Mouse (Mus musculus) left cerebral cortex, adult 9 months (tissue): ENCODE measurements at regions not wholly inside any gene's neighbourhood (a gene's known extent, or its start where the extent isn't known, plus 50 kb on each side); places are given as distances from the start of the nearest gene placed in this dataset.

Experiments used
- DNase-seq, 2 experiments: peaks; one replicate each; pipeline ENCODE4 v3.0.0; 2022; ENCODE audit warnings: low spot score in 2 of 2

- DNase-seq = peak in 1 of 2 experiments; percentile 56
Observed at GRCm38 (mm10) chr11:55974224-55974875, 66.5 kb downstream of the Nmur2 start.

- DNase-seq = no peak
Observed at GRCm38 (mm10) chr11:55966580-55966979, 74.2 kb downstream of the Nmur2 start.

DNA sequence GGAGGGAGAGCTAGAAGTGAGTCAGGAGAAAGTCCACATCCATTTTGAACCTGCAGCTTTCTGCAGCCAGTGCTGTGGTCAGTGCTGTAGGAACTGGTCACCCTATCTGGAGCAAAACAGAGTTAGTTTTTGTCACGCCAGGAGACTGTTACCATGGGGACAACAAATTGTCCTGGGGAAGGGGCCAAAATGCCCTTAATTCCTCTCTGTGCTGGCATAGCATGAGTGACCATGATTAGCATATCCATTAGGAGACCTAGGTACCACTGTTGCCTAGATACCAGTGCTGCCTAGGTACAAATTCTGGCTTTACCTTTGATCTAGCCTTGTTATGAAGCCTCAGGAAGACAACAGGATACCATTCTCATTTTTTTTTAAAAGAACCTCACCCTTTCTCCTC lies 82.4 kb downstream of the Nmur2 start:
- peak in 1 of 2 experiments; percentile 45 for DNase-seq

DNA sequence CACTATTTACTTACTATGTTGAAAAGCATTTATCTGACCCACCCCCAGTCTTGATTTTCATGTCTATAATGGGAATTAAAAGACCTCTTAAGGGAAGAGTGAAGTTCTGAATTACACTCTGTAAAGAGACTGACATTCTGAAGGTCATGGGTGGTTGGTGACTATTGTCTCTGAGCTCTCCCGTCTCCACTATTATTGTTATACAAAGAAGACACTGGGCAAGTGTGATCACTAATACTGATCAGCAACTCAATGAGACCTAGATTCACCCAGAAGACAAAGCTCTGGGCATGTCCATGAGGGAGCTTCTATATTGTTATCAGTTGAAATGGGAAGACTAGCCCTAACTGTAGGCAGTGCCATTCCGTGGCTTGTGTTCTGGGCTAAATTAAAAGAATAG lies 83.5 kb downstream of the Nmur2 start:
- DNase-seq = no peak

- DNase-seq = no peak
Observed at GRCm38 (mm10) chr11:55953696-55954095, 87.1 kb downstream of the Nmur2 start.

GRCm38 (mm10) chr11:55949596-55949995 lies 91.2 kb downstream of the Nmur2 start:
- DNase-seq = no peak

GRCm38 (mm10) chr11:55946629-55947240 lies 94.1 kb downstream of the Nmur2 start:
- DNase-seq = no peak

- no peak for DNase-seq
Observed at GRCm38 (mm10) chr11:55946028-55946427, 94.8 kb downstream of the Nmur2 start.

- no peak for DNase-seq
Observed at GRCm38 (mm10) chr11:55939983-55940382, 100.8 kb downstream of the Nmur2 start.

- no peak for DNase-seq
Observed at GRCm38 (mm10) chr11:55926366-55926765, 114.4 kb downstream of the Nmur2 start.

DNA sequence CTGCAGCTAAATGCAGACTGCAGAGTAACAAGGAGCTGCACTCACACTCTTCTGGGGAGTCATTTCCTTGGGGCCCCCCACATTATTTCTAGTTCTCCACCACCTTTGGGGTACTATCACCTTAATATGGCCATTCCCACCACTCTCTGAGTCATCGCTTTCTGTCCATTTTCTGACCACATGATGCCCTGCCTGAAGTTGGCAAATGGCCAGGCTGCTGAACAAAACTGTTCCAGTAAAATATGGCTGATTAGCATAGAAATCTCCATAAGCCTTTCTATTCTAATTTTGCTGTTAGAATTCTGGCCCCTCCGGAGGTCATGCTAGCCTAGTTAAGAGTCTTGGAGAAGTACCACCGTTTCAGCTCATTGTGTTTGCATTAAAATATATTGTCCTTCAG lies 121.7 kb downstream of the Nmur2 start:
- no peak for DNase-seq

DNA sequence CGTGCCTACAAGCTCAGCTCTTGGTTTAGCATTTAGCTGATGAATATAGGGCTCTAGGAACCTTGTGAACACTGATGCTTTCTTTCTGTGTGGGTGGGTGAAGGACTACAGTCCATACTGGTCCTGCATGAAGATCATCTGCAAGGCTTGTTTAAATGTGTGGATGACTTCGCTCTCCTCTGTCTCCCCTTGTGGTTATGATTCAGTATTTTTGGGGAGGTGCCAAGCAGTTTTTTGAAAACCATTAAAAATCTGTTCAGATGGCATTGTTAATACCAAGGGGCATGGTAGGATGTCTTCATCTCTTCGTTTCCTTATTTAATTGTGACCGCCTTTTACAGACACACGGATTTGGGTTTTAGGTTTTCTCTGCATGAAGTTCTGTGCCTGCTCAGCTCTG lies 122.4 kb downstream of the Nmur2 start:
- no peak for DNase-seq

GRCm38 (mm10) chr11:55897506-55897905 lies 143.3 kb downstream of the Nmur2 start:
- no peak for DNase-seq

DNA sequence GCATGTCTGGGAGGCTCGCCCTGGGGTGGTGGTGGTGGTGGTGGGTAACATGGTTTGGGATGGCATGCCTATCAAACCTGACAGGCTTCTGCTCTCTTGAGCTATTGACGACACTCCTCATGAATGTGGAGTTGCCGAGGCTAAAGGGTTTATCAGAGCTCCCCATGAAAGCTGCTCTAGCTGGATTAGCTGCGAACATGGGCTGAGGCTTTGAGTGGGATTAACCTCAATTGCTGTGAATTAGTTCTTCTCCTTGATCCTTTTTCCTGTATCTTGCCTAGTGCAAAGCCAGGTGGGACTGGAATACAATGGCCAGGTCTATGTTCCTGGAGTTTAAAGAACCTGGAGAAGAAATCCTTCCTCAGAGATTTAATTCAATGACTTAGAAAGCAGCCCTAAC lies 150.6 kb downstream of the Nmur2 start:
- no peak for DNase-seq

DNA sequence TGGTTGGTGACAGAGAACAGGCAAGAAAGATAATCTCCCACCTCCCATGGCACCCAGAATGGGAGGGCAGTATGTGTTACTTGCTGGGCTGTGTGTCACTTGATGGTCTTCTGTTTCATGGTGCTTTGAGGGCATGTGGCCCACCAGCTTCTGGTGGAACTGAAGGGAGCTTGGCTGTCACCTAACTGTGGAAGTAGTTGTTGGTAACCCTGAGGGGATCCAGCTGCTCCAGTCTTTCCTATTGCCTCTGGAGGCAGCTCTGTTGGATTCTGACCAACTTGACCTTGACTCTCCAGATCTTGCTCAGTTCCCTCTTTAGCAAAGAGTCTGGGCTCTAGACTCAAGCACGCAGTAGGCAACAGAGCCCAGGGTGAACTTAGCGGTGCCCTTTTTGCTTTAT lies 162.2 kb downstream of the Nmur2 start:
- DNase-seq = no peak

DNA sequence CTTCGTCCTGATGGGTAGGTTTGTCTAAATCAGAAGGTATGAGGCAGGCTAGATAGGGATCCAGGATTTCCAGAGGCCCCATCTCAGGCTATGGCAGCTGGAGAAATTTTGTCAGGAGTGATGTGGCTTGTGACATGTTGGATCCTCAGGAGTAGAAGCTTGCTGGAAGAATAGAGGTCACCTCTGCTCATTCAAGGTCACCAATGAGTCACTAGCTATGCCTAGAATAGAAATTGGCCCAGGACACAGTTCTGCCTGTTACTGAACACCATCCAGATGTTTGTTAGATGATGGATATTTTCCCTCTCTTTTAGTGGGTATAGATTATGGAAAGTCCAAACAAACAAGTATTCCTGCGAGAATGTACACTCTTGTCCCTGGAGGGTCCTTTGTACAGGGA lies 173.7 kb downstream of the Nmur2 start:
- DNase-seq = no peak

GRCm38 (mm10) chr11:55859230-55859629 lies 181.6 kb downstream of the Nmur2 start:
- no peak for DNase-seq

DNA sequence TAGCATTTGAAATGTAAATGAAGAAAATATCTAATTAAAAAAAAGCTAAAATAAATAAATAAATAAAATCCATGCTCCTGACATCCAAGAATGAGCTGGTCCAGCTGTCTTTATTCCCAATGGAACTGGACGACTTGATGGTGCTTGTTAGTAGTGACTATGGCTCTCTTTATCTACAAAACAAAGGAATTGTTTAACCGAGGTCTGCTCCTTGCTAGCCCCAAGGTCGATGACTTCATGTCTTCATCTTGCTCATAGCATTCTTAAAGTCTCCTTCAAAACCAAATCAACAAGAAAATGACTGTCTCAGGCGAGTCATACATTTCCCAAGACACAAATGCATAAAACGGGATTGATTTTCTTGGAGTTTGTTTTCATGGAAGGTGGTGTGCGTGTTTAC lies 212.5 kb upstream of the Glra1 start:
- DNase-seq = no peak

DNA sequence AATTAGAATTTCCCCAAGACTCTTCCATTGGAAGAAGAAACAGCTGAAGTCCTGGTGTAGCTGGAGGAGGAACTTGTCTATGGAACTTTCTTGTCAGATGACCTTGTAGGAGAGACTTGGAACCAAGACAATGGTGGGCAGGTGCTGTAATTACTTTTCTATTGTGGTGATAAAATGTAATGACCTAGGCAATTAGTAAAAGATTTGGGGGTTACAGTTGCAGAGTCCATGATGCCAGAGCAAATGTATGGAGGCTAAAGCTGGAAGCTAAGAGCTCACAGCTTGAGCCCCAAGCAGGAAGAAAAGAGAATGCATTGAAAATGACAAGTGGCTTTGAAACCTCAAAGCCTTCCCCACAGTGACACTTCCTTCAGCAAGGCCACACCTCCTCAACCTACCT lies 208.6 kb upstream of the Glra1 start:
- no peak for DNase-seq

GRCm38 (mm10) chr11:55810685-55811084 lies 202.7 kb upstream of the Glra1 start:
- DNase-seq = no peak

DNA sequence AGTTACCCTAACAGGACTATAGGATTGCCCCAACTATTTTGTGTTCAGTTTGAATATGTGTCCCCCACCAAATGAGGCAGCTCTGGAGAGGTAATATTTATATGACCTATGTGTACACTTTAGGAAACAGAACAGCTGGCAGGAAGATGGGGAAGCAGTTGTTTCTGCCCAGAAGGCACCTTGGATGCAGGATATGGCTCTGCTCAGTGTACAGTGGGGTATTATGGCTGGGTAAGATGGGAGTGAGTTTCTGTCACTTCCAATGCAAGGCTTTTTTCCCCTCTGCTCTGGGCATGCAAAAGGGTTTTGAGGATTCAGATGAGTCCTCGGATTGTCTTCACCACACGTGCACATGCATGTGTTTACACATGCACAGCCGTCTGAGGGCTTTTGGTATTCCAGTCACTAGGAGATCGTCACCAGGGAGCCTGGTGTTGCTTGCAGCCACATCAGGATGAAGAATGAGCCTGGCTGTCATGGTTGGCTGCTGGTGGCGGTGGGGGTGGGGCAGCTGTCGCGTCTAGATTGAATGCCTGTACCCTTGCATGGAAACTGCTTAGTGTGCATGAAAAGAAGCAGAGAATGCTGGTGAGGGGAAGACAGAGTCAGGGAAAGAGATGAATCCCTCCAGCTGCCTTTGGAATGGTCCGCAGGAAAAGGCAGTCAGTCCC lies 183.3 kb upstream of the Glra1 start:
- DNase-seq = peak in 1 of 2 experiments; percentile 4

DNA sequence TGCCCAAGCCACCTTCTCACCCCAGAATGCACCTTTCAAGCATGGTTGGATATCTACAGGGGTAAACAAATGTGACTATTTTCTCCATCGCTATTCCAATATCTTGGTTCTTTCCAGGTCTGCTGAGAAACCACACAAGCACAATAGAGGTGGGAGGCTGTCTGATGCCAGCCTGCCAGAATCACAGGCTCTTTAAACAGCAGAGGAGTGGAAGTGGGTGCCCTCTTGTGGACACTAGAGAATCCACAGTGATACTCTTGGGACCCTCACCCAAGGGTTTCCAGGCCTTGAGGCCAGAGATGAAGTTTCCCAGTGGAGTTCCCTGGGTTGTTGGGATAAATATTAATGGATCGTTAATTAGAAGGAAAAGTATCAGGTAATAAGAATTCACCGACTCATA lies 181.6 kb upstream of the Glra1 start:
- peak in 1 of 2 experiments; percentile 7 for DNase-seq

GRCm38 (mm10) chr11:55781044-55781443 lies 173.0 kb upstream of the Glra1 start:
- no peak for DNase-seq
